Mouse (Mus musculus) cerebellum, adult 9-11 months (tissue): Measurements from ENCODE around the gene Gm8374.
A peak's percentile ranks its signal among the peaks of the same experiment; 100 is the strongest.
"Not testable (repeated sequence)": the region's sequence is repeated elsewhere in the genome, so short reads cannot be mapped to it uniquely, and the experiment has no call there.

Experiments
- DNase-seq: peaks from one replicate; pipeline ENCODE4 v3.0.0; 2022

The Gm8374 gene

GRCm38 (mm10) chr14:7365034-7365433 is at the start of gene Gm8374:
TSS of gene Gm8374 (minus strand) at chr14:7365134.
- DNase-seq = not testable (repeated sequence)

- DNase-seq = not testable (repeated sequence)
These were observed 32.6 kb downstream of the Gm8374 start, which contains the start of gene Gm5797 for GRCm38 (mm10) chr14:7332295-7332694. TSS of gene Gm5797 (minus strand) at chr14:7332395.

GRCm38 (mm10) chr14:7315093-7315492 is 49.8 kb downstream of the Gm8374 start:
- DNase-seq = peak; percentile 1

- peak; percentile 2 for DNase-seq
These were observed 50.3 kb downstream of the Gm8374 start, which contains the start of gene Gm3739 for GRCm38 (mm10) chr14:7314661-7315060. TSS of gene Gm3739 (minus strand) at chr14:7315049.
